Mouse (Mus musculus) lung, embryonic 16.5 days (tissue): ENCODE data around the gene Coq8a. TPM values are rescaled to one million over a fixed set of nuclear protein-coding genes. Genes with fewer than 3 reads are reported as not detected.

Source experiments
- ATAC-seq: fragments of 200-750 bp; cut with Nextera tagmentation; 2 replicates; pipeline ENCODE4 v1.8.0; 2017; ENCODE audit warnings: low read depth, mild to moderate bottlenecking, moderate library complexity
- H3K27ac ChIP-seq: fragments of 300-500 bp; sonication (generic); 2 replicates; pipeline ENCODE4 v1.5.1; 2014; ENCODE audit warnings: mild to moderate bottlenecking, control low read depth, low read length
- H3K27me3 ChIP-seq: fragments of 300-500 bp; sonication (generic); 2 replicates; pipeline ENCODE4 v1.6.1; 2014; ENCODE audit warnings: low read depth, low read length, mixed read lengths; ENCODE audit not compliant: control insufficient read depth, insufficient read depth
- H3K36me3 ChIP-seq: fragments of 300-500 bp; sonication (generic); 2 replicates; pipeline ENCODE4 v1.6.1; 2014; ENCODE audit warnings: low read length; ENCODE audit not compliant: control insufficient read depth, insufficient read depth
- H3K4me1 ChIP-seq: fragments of 300-500 bp; sonication (generic); replicated peaks from 2 replicates; pipeline ENCODE4 v1.6.1; 2014; ENCODE audit warnings: low read length, mixed read lengths; ENCODE audit not compliant: control insufficient read depth, insufficient read depth
- H3K4me2 ChIP-seq: fragments of 300-500 bp; sonication (generic); 2 replicates; pipeline ENCODE4 v1.6.1; 2014; ENCODE audit warnings: low read depth, low read length, control low read depth
- H3K4me3 ChIP-seq: fragments of 300-500 bp; sonication (generic); 2 replicates; pipeline ENCODE4 v1.5.1; 2014; ENCODE audit warnings: mild to moderate bottlenecking, low read length, control low read depth
- H3K9ac ChIP-seq: fragments of 300-500 bp; sonication (generic); 2 replicates; pipeline ENCODE4 v1.6.1; 2014; ENCODE audit warnings: low read length, control low read depth
- H3K9me3 ChIP-seq: fragments of 300-500 bp; sonication (generic); 2 replicates; pipeline ENCODE4 v1.6.1; 2016; ENCODE audit warnings: low read length; ENCODE audit not compliant: control insufficient read depth
- WGBS: fragments of 180-500 bp; shearing (Covaris S2); extraction: QIAGEN DNeasy Blood & Tissue Kit; methylation state at CpG from one replicate; pipeline ENCODE4 v1.1.7; 2014; 5-methylcytosine and 5-hydroxymethylcytosine counted together
- polyA plus RNA-seq: library from polyadenylated mRNA; unstranded; fragments of >200 nt; fragmentation: Nextera tagmentation; extraction: Ambion mirVana; gene quantifications from 2 replicates; pipeline ENCODE4 v1.2.1, GENCODE M21; 2015

Coq8a gene
- polyA plus RNA-seq, 1 experiment from 2014 or later = 11.2 TPM

- H3K27me3 ChIP-seq = no peaks in the 10 kb centered on the region
- no peaks in the 10 kb centered on the region for H3K9me3 ChIP-seq
- ATAC-seq = no peak
- H3K9ac ChIP-seq = no peak overlapping the region
- H3K4me1 ChIP-seq = no peaks in the 10 kb centered on the region
- WGBS = 92% methylated on average over 5 of the region's 5 CpGs
- no peak overlapping the region for H3K4me3 ChIP-seq
- H3K27ac ChIP-seq = no peak overlapping the region
- no peaks in the 10 kb centered on the region for H3K36me3 ChIP-seq
- H3K4me2 ChIP-seq = no peak overlapping the region
These were observed 71.2 kb downstream of the Coq8a start for GRCm38 (mm10) chr1:180128077-180128792.

DNA sequence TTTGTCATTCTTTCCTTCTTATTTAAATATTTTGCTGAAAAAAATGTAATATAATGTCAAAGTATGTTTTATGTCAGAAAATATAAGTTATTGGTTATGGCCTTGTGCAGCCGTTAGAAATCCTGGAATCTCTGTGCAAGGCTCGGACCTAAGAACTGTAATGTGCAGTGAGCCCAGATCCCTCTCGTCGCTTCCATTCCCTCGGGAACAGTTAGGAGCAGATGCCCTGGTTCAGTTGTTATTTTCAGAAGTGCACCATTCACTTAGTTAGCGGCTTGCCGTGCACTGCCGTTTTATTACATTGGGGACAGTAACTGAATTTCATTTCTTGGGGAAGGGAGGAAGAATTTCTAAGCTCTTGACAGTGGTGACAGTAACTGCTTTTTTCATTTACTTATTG, 81.2 kb downstream of the Coq8a start:
- no peak for ATAC-seq
- Histone ChIP-seq H3K36me3 (peaks cover 2% of the 10 kb centered on the region; the same call in 1 of the 2 replicates), H3K9ac (no peak overlapping the region), H3K9me3 (no peaks in the 10 kb centered on the region), H3K27me3 (no peaks in the 10 kb centered on the region), H3K27ac (no peak overlapping the region), H3K4me3 (no peak overlapping the region), H3K4me2 (no peak overlapping the region), H3K4me1 (no peaks in the 10 kb centered on the region)
- WGBS = 89% methylated on average over 8 of the region's 8 CpGs

DNA sequence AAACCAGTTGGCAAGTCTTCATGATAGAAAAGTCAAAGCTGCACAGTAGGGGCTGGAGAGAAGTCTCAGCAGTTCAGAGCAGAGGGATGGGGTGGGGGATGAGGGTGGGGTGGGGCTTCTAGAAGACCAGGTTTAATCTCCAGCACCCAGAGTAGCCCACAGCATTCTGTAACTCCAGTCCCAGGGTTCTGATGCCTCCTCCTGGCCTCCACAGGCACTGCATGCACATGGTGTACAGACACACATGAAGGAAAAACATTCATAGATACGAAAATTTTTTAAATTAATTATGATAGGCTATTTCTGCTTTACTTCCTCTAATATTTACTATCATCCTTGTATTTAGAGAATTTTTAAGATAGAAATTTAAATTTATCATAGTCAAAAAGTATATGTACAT, 82.9 kb downstream of the Coq8a start:
- Histone ChIP-seq H3K4me1 (no peaks in the 10 kb centered on the region), H3K9ac (no peak overlapping the region)

More for the DNA sequence above, 82.9 kb downstream of the Coq8a start:
- no peak for ATAC-seq
- peaks cover 2% of the 10 kb centered on the region; the same call in 1 of the 2 replicates for H3K36me3 ChIP-seq
- no peak overlapping the region for H3K4me3 ChIP-seq
- H3K4me2 ChIP-seq = no peak overlapping the region
- no peaks in the 10 kb centered on the region for H3K9me3 ChIP-seq
- H3K27ac ChIP-seq = no peak overlapping the region
- 76% methylated on average over 1 of the region's 1 CpGs for WGBS
- no peaks in the 10 kb centered on the region for H3K27me3 ChIP-seq

Other genes with a start within 250 kb of the Coq8a start
- gene Cdc42bpa, start 239.1 kb downstream of the Coq8a start, polyA plus RNA-seq = 13.6 and 13.7 TPM in 2 replicates
- 13.2 and 14.6 TPM in 2 replicates for gene Psen2, start 63.8 kb upstream of the Coq8a start, polyA plus RNA-seq
- gene Itpkb, start 130.9 kb upstream of the Coq8a start, polyA plus RNA-seq = 9.4 and 10.6 TPM in 2 replicates